Mouse (Mus musculus) heart, adult 2 months (tissue): ENCODE data around the gene Clec2i. TPM values are rescaled to one million over a fixed set of nuclear protein-coding genes. Genes with fewer than 3 reads are reported as not detected.
"Not testable (repeated sequence)": the region's sequence is repeated elsewhere in the genome, so short reads cannot be mapped to it uniquely, and the experiment has no call there.

Experiments
- DNase-seq, 2 experiments: peaks; one replicate each; pipeline ENCODE4 v3.0.0; 2021
- H3K27ac ChIP-seq: fragments of 200-600 bp; 2 replicates; pipeline ENCODE4 v1.8.1; 2022
- H3K27me3 ChIP-seq: fragments of 200-500 bp; 2 replicates; pipeline ENCODE4 v1.6.1; 2012; ENCODE audit warnings: mild to moderate bottlenecking, low read length, inconsistent platforms, mixed read lengths; ENCODE audit not compliant: control insufficient read depth, insufficient read depth
- H3K36me3 ChIP-seq: fragments of 200-500 bp; 2 replicates; pipeline ENCODE4 v1.6.1; 2012; ENCODE audit warnings: low read length, inconsistent platforms; ENCODE audit not compliant: control insufficient read depth, insufficient read depth
- H3K4me1 ChIP-seq: fragments of 200-500 bp; 2 replicates; pipeline ENCODE4 v1.6.1; 2011; ENCODE audit warnings: low read length; ENCODE audit not compliant: control insufficient read depth, insufficient read depth
- H3K4me3 ChIP-seq: fragments of 200-600 bp; 2 replicates; pipeline ENCODE4 v1.8.1; 2022
- H3K79me2 ChIP-seq: fragments of 200-500 bp; replicated peaks from 2 replicates; pipeline ENCODE4 v1.6.1; 2012; ENCODE audit warnings: mild to moderate bottlenecking, inconsistent platforms, low read length, moderate library complexity, mixed read lengths; ENCODE audit not compliant: control insufficient read depth, insufficient read depth
- H3K9ac ChIP-seq: fragments of 200-500 bp; 2 replicates; pipeline ENCODE4 v1.6.1; 2012; ENCODE audit warnings: low read depth, mild to moderate bottlenecking, control low read depth, inconsistent platforms, low read length, mixed read lengths
- CTCF ChIP-seq: fragments of 200-600 bp; IDR thresholded peaks from 2 replicates; pipeline ENCODE4 v1.8.1; 2022; ENCODE audit warnings: antibody characterized with exemption, mild to moderate bottlenecking, moderate library complexity
- EP300 ChIP-seq: fragments of 200-500 bp; IDR thresholded peaks from 2 replicates; pipeline ENCODE4 v1.6.1; 2011; ENCODE audit warnings: low read depth, low read length, control low read depth; ENCODE audit not compliant: insufficient read depth
- POLR2A ChIP-seq: fragments of 200-500 bp; IDR thresholded peaks from 2 replicates; pipeline ENCODE4 v1.6.1; 2011; ENCODE audit warnings: mild to moderate bottlenecking, low read depth, low read length, control low read depth; ENCODE audit not compliant: insufficient read depth
- WGBS: fragments of 180-500 bp; shearing (Covaris S2); methylation state at CpG from one replicate; pipeline ENCODE4 v1.1.7; 2018; 5-methylcytosine and 5-hydroxymethylcytosine counted together
- intact Hi-C: fragments of 180-260 bp; cut with DNase I; formaldehyde crosslinking; loops from one replicate; pipeline ENCODE4 v1.15.1; 2025
- polyA plus RNA-seq: library from polyadenylated mRNA; depleted of rRNA; stranded (reverse); fragments of >200 nt; gene quantifications from 2 replicates; pipeline ENCODE4 v1.2.3, GENCODE M21; 2012
- total RNA-seq, 2 experiments: library from RNA; stranded (reverse); gene quantifications; 2 replicates each; pipeline ENCODE4 v1.2.3; 2021

Gene Clec2i
- total and polyA plus RNA-seq, 3 experiments = 0.14 to 0.31 TPM; not detected in 1

DNA sequence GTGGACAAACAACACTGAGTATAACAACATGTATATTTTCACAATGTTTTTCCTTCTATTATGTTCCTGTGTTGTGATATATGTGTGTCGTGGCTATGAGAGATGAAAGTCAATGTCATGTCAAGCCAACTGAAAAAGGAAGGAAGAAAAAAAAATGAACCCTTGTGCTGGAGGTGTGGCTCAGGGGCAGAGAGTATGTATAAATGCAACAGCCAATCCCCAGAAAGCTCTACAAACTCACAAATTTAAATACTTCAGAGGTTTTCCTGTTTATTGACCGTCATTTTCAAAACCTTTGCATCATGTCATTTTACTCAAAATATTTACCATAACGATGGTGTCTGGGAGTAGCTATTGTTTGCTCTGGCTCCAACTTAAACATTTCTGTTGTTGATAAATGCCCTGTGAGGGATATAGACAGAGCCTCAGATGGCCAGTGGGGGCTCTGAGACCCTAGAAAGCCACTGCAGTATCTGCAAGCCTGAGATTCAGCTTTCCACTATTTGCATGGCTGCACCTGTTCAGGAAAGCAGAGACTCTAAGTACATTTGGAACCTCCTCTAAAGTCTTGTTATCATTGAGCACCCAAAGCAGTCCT is 8.1 kb downstream of the Clec2i start:
- no peak for DNase-seq
- intact Hi-C loops = loop anchor here (10.0 kb wide), 1 partner anchor 289 kb away; the partner anchor contains the start of gene Clec2d
- no peak overlapping the region for H3K4me3 ChIP-seq
- no peaks in the 10 kb centered on the region for H3K79me2 ChIP-seq
- H3K36me3 ChIP-seq = no peaks in the 10 kb centered on the region
- H3K27ac ChIP-seq = no peak overlapping the region
- no peaks in the 10 kb centered on the region for H3K27me3 ChIP-seq
- H3K9ac ChIP-seq = no peak overlapping the region
- H3K4me1 ChIP-seq = no peaks in the 10 kb centered on the region
- TF ChIP-seq EP300 (no peak), POLR2A (no peak), CTCF (no peak)
- WGBS = 73% methylated on average over 3 of the region's 3 CpGs

DNA sequence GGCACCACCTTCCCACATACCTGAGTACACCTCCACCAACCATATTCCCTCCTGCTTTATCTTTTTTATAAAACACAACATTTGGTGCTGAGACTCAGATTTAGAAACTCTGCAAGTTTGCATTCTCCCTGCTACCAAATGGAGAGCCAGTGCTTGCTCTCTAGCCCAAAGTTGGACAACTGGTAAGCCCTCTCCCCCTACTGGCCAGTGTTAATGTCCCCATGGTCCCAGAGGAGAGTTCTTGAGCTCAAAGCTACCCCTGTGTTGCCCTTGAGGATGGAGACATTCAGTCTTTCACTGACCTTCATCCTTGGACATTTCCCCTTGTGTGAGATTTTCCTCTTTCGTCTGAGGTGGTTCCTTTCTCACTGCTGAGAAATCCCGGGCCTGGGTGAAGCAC is 12.7 kb downstream of the Clec2i start:
- TF ChIP-seq POLR2A (no peak), EP300 (no peak), CTCF (no peak)

GRCm38 (mm10) chr6:128900796-128901552 is 13.6 kb downstream of the Clec2i start:
- H3K36me3 ChIP-seq, H3K27ac ChIP-seq, H3K9ac ChIP-seq, H3K27me3 ChIP-seq, H3K4me3 ChIP-seq, DNase-seq, H3K79me2 ChIP-seq, intact Hi-C loops, H3K4me1 ChIP-seq: not testable (repeated sequence)
- 77% methylated on average over 6 of the region's 6 CpGs for WGBS

More for the DNA sequence above, 12.7 kb downstream of the Clec2i start:
- Histone ChIP-seq H3K27ac (no peak overlapping the region), H3K9ac (no peak overlapping the region), H3K79me2 (no peaks in the 10 kb centered on the region), H3K36me3 (no peaks in the 10 kb centered on the region), H3K4me3 (no peak overlapping the region), H3K4me1 (no peaks in the 10 kb centered on the region), H3K27me3 (no peaks in the 10 kb centered on the region)
- 76% methylated on average over 2 of the region's 2 CpGs for WGBS
- no peak for DNase-seq
- intact Hi-C loops = no loop called here

DNA sequence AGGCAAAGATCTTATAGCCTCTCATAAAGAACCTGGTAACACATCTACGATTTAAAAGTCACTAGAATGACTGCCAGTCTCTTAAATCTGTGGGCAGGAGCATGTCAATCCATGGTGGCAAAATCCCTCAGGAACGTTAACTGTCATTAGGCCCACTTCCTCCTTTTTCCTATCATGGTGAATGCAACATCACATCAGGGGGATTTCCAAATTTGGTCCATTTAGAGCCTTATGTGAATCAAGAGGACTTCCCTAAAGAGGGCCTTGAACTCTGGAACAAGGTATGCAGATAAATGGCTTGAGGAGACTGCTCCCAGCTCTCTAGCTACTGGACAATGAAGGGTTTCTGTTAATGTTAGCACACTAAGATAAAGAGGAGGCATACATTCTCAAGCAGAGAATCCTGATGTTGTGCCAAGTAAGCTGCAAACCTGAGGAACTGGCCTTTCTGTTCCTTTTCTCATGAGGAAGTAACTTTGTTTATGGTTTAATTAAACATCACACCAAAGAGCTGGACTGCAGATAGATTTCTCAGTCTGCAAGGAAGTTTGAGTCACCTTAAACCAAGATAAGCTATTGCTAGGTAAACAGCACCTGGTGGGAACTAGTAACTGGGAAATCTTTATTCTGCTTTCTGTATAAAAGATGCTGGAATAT is 26.3 kb downstream of the Clec2i start:
- H3K4me1 ChIP-seq = no peaks in the 10 kb centered on the region
- 62% methylated on average over 2 of the region's 2 CpGs for WGBS
- no peak overlapping the region for H3K27ac ChIP-seq
- intact Hi-C loops = no loop called here
- TF ChIP-seq CTCF (no peak), POLR2A (no peak), EP300 (no peak)
- no peak overlapping the region for H3K4me3 ChIP-seq
- no peak overlapping the region for H3K9ac ChIP-seq
- no peak for DNase-seq
- no peaks in the 10 kb centered on the region for H3K79me2 ChIP-seq
- no peaks in the 10 kb centered on the region for H3K36me3 ChIP-seq
- no peaks in the 10 kb centered on the region for H3K27me3 ChIP-seq

GRCm38 (mm10) chr6:128917322-128917721 is 29.9 kb downstream of the Clec2i start:
- Histone ChIP-seq H3K4me1 (no peaks in the 10 kb centered on the region), H3K27ac (no peak overlapping the region), H3K79me2 (no peaks in the 10 kb centered on the region), H3K4me3 (no peak overlapping the region), H3K27me3 (no peaks in the 10 kb centered on the region), H3K36me3 (no peaks in the 10 kb centered on the region), H3K9ac (no peak overlapping the region)
- intact Hi-C loops = no loop called here
- no peak for DNase-seq
- WGBS = 81% methylated on average over 2 of the region's 2 CpGs
- no peak for TF ChIP-seq CTCF
- TF ChIP-seq POLR2A = no peak
- TF ChIP-seq EP300 = no peak

GRCm38 (mm10) chr6:128933050-128933449 is 45.7 kb downstream of the Clec2i start:
- no peak overlapping the region for H3K4me3 ChIP-seq
- intact Hi-C loops = no loop called here
- 72% methylated on average over 2 of the region's 2 CpGs for WGBS
- H3K36me3 ChIP-seq = no peaks in the 10 kb centered on the region
- TF ChIP-seq EP300 (no peak), POLR2A (no peak), CTCF (no peak)
- no peak for DNase-seq
- H3K27ac ChIP-seq = no peak overlapping the region
- no peak overlapping the region for H3K9ac ChIP-seq
- no peaks in the 10 kb centered on the region for H3K79me2 ChIP-seq
- H3K4me1 ChIP-seq = no peaks in the 10 kb centered on the region
- no peaks in the 10 kb centered on the region for H3K27me3 ChIP-seq

DNA sequence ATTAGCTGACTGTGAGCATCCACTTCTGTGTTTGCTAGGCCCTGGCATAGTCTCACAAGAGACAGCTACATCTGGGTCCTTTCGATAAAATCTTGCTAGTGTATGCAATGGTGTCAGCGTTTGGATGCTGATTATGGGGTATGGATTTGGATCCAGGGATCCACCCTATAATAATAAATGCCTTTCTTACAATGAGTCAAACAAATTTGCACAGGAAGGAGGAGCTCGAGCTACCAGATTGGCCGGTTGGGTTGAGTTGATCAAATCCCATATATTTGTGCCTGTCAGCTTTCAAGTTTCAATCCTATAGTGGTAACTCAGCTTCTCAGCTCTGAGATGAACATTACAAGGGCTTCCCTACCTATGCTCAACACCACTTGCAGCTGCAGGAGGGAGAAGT is 46.7 kb downstream of the Clec2i start, which contains the start of gene Clec2g:
Gene Clec2g, plus strand, starts transcription at position 301 of the 400 bp plus-strand sequence.
- H3K27ac ChIP-seq, intact Hi-C loops, H3K36me3 ChIP-seq, DNase-seq, H3K27me3 ChIP-seq, H3K4me3 ChIP-seq, H3K4me1 ChIP-seq, H3K79me2 ChIP-seq, H3K9ac ChIP-seq: not testable (repeated sequence)
- 88% methylated on average over 4 of the region's 4 CpGs for WGBS

GRCm38 (mm10) chr6:128935889-128936665 is 48.7 kb downstream of the Clec2i start:
- H3K27ac ChIP-seq, H3K9ac ChIP-seq, H3K4me1 ChIP-seq, intact Hi-C loops, H3K36me3 ChIP-seq, H3K27me3 ChIP-seq, H3K79me2 ChIP-seq, H3K4me3 ChIP-seq, DNase-seq: not testable (repeated sequence)
- 89% methylated on average over 5 of the region's 13 CpGs for WGBS
